Mouse (Mus musculus): ENCODE data around the gene Kmt2e. TPM values are rescaled to one million over a fixed set of nuclear protein-coding genes. Genes with fewer than 3 reads are reported as not detected.

Gene Kmt2e
- polyA plus RNA-seq, 1 experiment from 2014 or later, result 45.3 TPM

- Histone ChIP-seq H3K79me2 (ENCODE audit: inconsistent target) (no peaks in the 10 kb centered on the region), H3K27ac (no peak overlapping the region), H3K4me3 (ENCODE audit: inconsistent target) (no peak overlapping the region), H3K36me3 (ENCODE audit: inconsistent target) (peaks cover 90% of the 10 kb centered on the region)
- 75% methylated on average over 5 of the region's 7 CpGs for WGBS (ENCODE audit: missing documents)
Measured at GRCm38 (mm10) chr5:23483811-23484210, 49.6 kb downstream of the Kmt2e start.

DNA sequence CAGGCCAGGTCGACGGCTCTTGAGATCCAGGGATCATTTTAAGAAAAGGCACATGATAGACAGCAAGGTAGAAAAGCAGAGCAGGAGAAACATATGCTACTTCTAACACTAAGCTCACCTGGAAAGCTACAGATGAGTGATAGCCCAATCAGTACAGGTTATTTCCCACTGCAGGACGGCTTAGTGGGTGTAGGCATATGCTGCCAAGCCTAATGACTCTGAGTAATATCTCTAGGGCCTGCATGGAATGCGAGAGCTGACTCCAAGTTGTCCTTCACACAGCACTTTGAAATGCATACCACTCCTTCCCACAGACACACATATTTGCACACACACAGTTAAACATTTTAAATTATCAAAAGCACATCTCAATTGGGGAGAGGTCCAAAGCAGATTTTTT, 55.0 kb downstream of the Kmt2e start:
- WGBS (ENCODE audit: missing documents), result 98% methylated on average over 4 of the region's 4 CpGs
- H3K4me3 ChIP-seq (ENCODE audit: inconsistent target), result no peak overlapping the region
- H3K79me2 ChIP-seq (ENCODE audit: inconsistent target), result no peaks in the 10 kb centered on the region
- peaks cover 89% of the 10 kb centered on the region for H3K36me3 ChIP-seq (ENCODE audit: inconsistent target)
- no peak overlapping the region for H3K27ac ChIP-seq

GRCm38 (mm10) chr5:23490797-23491196, 56.6 kb downstream of the Kmt2e start:
- Histone ChIP-seq H3K27ac (no peak overlapping the region), H3K4me3 (ENCODE audit: inconsistent target) (no peak overlapping the region), H3K36me3 (ENCODE audit: inconsistent target) (peaks cover 86% of the 10 kb centered on the region), H3K79me2 (ENCODE audit: inconsistent target) (no peaks in the 10 kb centered on the region; the same call in 1 of the 2 replicates)
- WGBS (ENCODE audit: missing documents), result 71% methylated on average over 2 of the region's 2 CpGs

GRCm38 (mm10) chr5:23496396-23496795, 62.2 kb downstream of the Kmt2e start:
- H3K27ac ChIP-seq, result no peak overlapping the region
- no peak overlapping the region for H3K4me3 ChIP-seq (ENCODE audit: inconsistent target)
- no peaks in the 10 kb centered on the region; the same call in 1 of the 2 replicates for H3K79me2 ChIP-seq (ENCODE audit: inconsistent target)
- 87% methylated on average over 3 of the region's 3 CpGs for WGBS (ENCODE audit: missing documents)
- peaks cover 92% of the 10 kb centered on the region for H3K36me3 ChIP-seq (ENCODE audit: inconsistent target)

DNA sequence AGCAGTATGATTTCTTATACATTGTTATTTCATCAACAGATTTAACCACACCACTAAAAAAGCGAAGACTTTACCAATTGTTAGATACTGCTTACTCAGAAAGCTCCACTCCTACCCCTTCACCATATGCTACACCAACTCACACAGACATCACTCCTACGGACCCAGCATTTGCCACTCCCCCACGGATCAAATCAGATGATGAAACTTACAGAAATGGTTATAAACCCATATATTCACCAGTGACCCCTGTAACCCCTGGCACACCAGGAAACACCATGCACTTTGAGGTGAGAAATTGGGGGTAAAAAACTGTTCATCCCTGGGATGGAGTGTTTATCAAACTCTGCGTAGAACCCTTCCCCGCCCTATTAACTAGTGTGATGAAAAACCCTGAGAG, 62.7 kb downstream of the Kmt2e start:
- no peak overlapping the region for H3K27ac ChIP-seq
- 94% methylated on average over 5 of the region's 5 CpGs for WGBS (ENCODE audit: missing documents)
- no peak overlapping the region for H3K4me3 ChIP-seq (ENCODE audit: inconsistent target)
- H3K79me2 ChIP-seq (ENCODE audit: inconsistent target), result no peaks in the 10 kb centered on the region; the same call in 1 of the 2 replicates
- H3K36me3 ChIP-seq (ENCODE audit: inconsistent target), result peaks cover 94% of the 10 kb centered on the region

DNA sequence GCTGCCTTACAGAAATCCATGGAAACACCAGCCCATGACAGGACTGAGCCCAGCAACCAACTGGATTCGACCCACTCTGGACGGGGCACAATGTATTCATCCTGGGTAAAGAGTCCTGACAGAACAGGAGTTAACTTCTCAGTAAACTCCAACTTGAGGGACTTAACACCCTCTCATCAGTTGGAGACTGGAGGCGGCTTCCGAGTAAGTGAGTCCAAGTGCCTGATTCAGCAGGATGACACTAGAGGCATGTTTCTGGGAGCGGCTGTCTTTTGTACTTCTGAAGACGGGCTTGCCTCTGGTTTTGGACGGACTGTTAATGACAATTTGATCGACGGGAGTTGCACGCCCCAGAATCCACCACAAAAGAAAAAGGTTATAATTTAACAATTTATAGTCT, 63.7 kb downstream of the Kmt2e start:
- Histone ChIP-seq H3K4me3 (ENCODE audit: inconsistent target) (no peak overlapping the region), H3K36me3 (ENCODE audit: inconsistent target) (peaks cover 93% of the 10 kb centered on the region), H3K79me2 (ENCODE audit: inconsistent target) (no peaks in the 10 kb centered on the region; the same call in 1 of the 2 replicates), H3K27ac (no peak overlapping the region)
- WGBS (ENCODE audit: missing documents), result 90% methylated on average over 8 of the region's 10 CpGs

DNA sequence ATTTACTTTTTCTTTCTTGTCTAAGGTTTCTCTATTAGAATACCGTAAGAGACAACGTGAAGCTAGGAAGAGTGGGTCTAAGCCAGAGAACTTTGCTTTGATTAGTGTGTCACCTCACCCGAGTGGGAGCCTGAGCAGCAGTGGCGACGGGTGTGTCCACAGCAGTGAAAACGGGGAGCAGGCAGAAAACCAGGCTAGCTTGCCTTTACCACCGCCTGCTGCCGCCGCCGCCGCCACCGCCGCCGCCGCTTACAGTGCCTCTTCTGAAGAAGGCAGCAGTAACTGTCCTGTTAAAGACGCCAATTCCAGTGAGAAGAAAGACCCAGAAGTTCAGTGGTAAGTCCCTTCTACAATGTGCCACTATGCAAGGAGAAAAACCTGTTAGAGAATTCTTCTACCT, 65.0 kb downstream of the Kmt2e start:
- no peak overlapping the region for H3K4me3 ChIP-seq (ENCODE audit: inconsistent target)
- peaks cover 93% of the 10 kb centered on the region for H3K36me3 ChIP-seq (ENCODE audit: inconsistent target)
- H3K79me2 ChIP-seq (ENCODE audit: inconsistent target), result no peaks in the 10 kb centered on the region; the same call in 1 of the 2 replicates
- no peak overlapping the region for H3K27ac ChIP-seq
- 93% methylated on average over 16 of the region's 16 CpGs for WGBS (ENCODE audit: missing documents)

GRCm38 (mm10) chr5:23500715-23501114, 66.5 kb downstream of the Kmt2e start:
- WGBS (ENCODE audit: missing documents), result 66% methylated on average over 6 of the region's 6 CpGs
- H3K4me3 ChIP-seq (ENCODE audit: inconsistent target), result no peak overlapping the region
- H3K36me3 ChIP-seq (ENCODE audit: inconsistent target), result peaks cover 85% of the 10 kb centered on the region
- no peaks in the 10 kb centered on the region for H3K79me2 ChIP-seq (ENCODE audit: inconsistent target)
- H3K27ac ChIP-seq, result no peak overlapping the region

GRCm38 (mm10) chr5:23501582-23502316, 67.5 kb downstream of the Kmt2e start:
- Histone ChIP-seq H3K4me3 (ENCODE audit: inconsistent target) (no peak overlapping the region), H3K79me2 (ENCODE audit: inconsistent target) (no peaks in the 10 kb centered on the region), H3K36me3 (ENCODE audit: inconsistent target) (peaks cover 75% of the 10 kb centered on the region), H3K27ac (no peak overlapping the region)
- 92% methylated on average over 13 of the region's 13 CpGs for WGBS (ENCODE audit: missing documents)

DNA sequence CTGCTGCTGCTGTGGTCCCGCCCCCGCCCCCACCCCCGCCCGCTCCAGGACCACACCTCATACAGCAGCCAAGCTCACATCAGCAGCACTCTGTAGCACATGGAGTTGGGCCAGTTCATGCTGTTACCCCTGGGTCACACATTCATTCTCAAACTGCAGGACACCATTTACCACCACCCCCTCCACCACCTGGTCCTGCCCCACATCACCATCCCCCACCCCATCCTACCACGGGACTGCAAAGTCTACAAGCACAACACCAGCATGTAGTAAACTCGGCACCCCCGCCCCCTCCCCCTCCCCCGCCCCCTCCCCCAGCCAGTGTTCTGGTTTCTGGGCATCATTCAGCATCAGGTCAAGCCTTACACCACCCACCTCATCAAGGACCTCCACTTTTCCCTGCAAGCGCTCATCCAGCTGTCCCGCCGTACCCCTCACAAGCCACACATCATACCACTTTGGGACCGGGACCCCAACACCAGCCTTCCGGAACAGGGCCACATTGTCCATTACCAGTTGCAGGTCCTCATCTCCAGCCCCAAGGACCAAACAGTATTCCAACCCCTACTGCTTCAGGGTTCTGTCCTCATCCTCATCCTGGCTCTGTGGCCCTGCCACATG, 68.2 kb downstream of the Kmt2e start:
- WGBS (ENCODE audit: missing documents), result 95% methylated on average over 5 of the region's 13 CpGs
- H3K79me2 ChIP-seq (ENCODE audit: inconsistent target), result no peaks in the 10 kb centered on the region
- H3K36me3 ChIP-seq (ENCODE audit: inconsistent target), result peaks cover 68% of the 10 kb centered on the region
- no peak overlapping the region for H3K27ac ChIP-seq
- no peak overlapping the region for H3K4me3 ChIP-seq (ENCODE audit: inconsistent target)

DNA sequence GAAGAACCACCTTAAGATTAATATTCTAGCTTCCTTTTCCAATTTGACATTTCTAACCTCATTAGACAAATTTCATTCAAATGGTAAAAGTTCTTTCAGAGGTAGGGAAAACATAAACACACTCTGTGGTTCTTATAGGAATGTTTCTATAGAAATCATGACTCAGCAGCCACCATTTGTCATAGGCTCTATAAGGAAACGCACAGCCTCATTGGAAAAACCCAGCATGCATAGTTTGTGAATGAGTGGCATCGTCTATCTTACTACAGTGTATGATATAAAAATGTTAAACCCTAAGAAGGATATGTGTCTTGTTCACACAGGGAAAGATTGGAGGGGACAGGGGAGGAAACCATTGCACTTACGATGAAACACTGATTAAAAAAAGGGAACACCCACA, 71.3 kb downstream of the Kmt2e start:
- Histone ChIP-seq H3K4me3 (ENCODE audit: inconsistent target) (no peak overlapping the region), H3K79me2 (ENCODE audit: inconsistent target) (no peaks in the 10 kb centered on the region), H3K36me3 (ENCODE audit: inconsistent target) (peaks cover 41% of the 10 kb centered on the region), H3K27ac (no peak overlapping the region)
- WGBS (ENCODE audit: missing documents), result 94% methylated on average over 3 of the region's 3 CpGs

GRCm38 (mm10) chr5:23507210-23507609, 73.0 kb downstream of the Kmt2e start:
- 93% methylated on average over 4 of the region's 4 CpGs for WGBS (ENCODE audit: missing documents)
- H3K27ac ChIP-seq, result no peak overlapping the region
- no peaks in the 10 kb centered on the region for H3K79me2 ChIP-seq (ENCODE audit: inconsistent target)
- H3K4me3 ChIP-seq (ENCODE audit: inconsistent target), result no peak overlapping the region
- H3K36me3 ChIP-seq (ENCODE audit: inconsistent target), result peaks cover 35% of the 10 kb centered on the region; the same call in 1 of the 2 replicates

DNA sequence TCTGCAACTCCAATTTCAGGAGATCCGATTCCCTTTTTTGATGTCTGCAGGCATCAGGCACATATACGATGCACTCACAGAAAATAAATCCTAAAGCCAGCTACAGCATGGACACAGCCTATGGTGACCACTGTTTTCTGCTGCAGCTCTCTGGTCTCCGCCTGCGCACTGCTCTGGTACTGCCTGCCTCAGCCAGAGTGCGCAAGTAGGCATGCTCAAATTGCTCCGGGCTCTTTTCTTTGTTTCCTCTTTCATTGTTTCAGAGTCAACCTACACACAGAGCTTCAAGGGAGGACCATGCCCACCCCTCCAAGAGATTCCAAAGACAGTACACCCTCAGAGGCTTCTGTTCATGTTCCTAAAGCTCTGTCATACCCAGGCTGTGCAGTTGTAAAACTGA, 74.4 kb downstream of the Kmt2e start:
- Histone ChIP-seq H3K4me3 (ENCODE audit: inconsistent target) (no peak overlapping the region), H3K36me3 (ENCODE audit: inconsistent target) (peaks cover 34% of the 10 kb centered on the region), H3K27ac (no peak overlapping the region), H3K79me2 (ENCODE audit: inconsistent target) (no peaks in the 10 kb centered on the region)
- WGBS (ENCODE audit: missing documents), result 96% methylated on average over 6 of the region's 6 CpGs

DNA sequence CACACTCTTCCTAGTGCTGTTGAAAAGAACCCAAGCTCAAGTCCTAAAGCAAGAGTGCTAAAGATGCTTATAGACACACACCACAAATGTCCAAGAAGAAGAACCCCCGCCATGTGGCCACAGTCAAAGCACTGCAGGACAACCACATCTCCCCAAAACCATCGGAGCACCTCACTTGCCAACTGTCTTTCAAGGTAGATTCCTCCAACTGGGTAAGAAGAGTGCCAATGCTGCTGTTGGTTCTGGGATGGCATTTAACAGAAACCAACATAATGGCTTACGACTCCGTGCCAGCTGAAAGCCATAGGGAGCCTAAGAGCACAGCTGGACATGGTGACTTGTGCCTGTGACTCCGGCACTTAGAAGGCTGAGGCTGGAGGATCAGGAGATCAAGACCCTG, 77.2 kb downstream of the Kmt2e start:
- Histone ChIP-seq H3K79me2 (ENCODE audit: inconsistent target) (no peaks in the 10 kb centered on the region), H3K36me3 (ENCODE audit: inconsistent target) (peaks cover 43% of the 10 kb centered on the region), H3K27ac (no peak overlapping the region), H3K4me3 (ENCODE audit: inconsistent target) (no peak overlapping the region)
- 96% methylated on average over 5 of the region's 5 CpGs for WGBS (ENCODE audit: missing documents)

DNA sequence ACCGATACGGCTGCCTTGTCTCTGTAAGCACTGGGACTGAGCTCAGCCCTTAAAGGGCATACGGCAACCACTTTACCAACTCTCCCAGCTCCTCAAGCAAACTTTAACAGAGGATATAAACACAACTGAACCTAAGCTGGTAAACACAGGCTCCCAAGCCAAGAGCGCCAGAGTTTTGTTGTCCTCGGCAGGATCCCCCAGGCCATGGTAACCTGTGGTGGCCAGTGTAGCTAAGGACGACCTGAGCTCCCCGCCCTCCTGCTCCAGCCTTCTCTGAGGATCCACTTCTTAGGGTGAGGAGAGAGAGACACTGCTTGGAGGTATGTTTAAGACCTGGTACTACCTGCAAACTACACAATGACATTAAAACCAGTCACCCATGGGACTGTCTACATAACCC, 78.3 kb downstream of the Kmt2e start:
- Histone ChIP-seq H3K27ac (no peak overlapping the region), H3K79me2 (ENCODE audit: inconsistent target) (no peaks in the 10 kb centered on the region), H3K36me3 (ENCODE audit: inconsistent target) (peaks cover 48% of the 10 kb centered on the region), H3K4me3 (ENCODE audit: inconsistent target) (no peak overlapping the region)
- WGBS (ENCODE audit: missing documents), result 98% methylated on average over 7 of the region's 7 CpGs
